Mouse (Mus musculus) monocyte, adult 5-6 weeks (primary cell): ENCODE measurements around the gene Ctrb1. TPM values are rescaled to one million over a fixed set of nuclear protein-coding genes. Genes with fewer than 3 reads are reported as not detected.
"Not testable (repeated sequence)": the region's sequence is repeated elsewhere in the genome, so short reads cannot be mapped to it uniquely, and the experiment has no call there.

Source experiments
- ATAC-seq: fragments of 153-309, 156-312 bp; replicated peaks from 2 replicates; pipeline ENCODE4 v1.8.0; 2017; ENCODE audit warnings: mild to moderate bottlenecking; ENCODE audit not compliant: low TSS enrichment, insufficient number of reproducible peaks, severe bottlenecking, poor library complexity, low FRiP score
- total RNA-seq: library from RNA; stranded (forward); fragments of 200-1000, 200-491, 200-594 nt; gene quantifications from 3 replicates; pipeline ENCODE4 v1.2.3, GENCODE M21; 2017

Ctrb1 gene
- total RNA-seq, 1 experiment from 2014 or later, result not detected

DNA sequence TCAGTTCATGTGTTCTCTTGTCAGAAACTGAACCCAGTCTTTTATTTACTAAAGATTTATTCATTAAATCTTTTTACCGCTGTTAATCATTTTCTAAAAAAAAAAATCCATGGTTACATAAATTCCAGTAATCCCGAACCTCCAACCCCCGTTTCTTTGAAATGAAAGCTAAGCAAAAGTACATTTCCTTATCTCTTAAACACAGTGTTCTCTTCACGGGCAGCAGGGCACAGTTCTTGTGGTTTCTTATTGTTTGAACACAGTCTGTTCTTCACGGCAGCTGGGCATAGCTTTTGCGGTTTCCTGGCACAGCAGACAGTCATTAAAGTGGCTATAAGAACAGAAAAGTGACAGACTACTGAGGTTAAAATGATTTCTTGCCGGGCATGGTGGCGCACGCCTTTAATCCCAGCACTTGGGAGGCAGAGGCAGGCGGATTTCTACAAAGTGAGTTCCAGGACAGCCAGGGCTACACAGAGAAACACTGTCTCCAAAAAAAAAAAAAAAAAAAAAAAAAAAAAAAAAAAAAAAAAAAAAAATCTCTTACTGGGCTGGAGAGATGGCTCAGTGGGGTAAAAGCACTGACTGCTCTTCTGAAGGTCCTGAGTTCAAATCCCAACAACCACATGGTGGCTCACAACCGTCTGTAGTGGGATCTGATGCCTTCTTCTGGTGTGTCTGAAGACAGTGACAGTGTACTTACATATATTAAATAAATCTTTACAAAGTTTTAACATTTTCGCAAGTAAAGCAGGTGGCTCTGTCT, 46.3 kb downstream of the Ctrb1 start:
- ATAC-seq, result not testable (repeated sequence)

DNA sequence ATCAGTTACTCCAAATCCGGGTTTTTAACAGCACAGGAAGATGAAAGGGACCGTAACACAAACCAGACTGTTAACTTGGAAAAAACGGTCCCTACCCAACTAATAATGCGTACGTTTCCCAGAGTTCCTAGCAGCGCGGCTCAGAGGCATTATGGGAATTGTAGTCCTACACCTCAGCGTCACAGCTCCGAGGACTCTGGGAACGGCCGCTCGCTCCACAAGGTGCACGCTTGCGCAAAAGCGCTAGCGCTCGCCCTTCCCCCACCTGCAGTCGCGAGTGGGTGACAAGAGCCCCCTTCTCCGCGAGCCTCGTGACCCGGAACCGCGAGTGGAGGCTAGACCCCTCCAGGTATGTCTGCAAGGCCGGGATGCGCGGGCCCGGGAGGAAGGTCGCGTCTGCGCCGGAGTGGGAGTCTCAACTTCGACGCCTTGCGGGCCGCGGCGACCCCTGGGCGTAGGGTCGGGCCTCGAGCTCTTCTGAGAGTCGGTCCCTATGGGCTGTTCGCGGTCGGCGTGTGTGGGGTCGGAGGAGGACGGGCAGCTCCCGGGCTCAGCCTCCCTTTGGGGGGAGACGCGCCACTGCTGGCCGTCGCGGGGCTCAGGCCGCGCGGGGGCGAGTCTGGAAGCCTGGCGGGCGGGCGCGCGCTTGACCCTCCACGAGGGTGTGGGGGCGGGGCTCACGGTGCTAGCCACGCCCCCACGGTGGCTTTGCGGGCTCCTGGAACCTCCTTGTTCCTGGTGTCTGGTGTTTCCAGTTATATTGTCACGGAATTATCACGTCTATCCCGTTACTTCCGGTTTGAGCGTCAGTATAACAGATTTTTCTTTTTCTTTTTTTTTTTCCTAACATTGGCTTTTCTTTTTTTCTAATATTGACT, 47.3 kb downstream of the Ctrb1 start, which contains the start of gene Zfp1:
Gene Zfp1, plus strand, starts transcription at position 138 of the 878 bp plus-strand sequence.
- ATAC-seq, result peak; percentile 95

DNA sequence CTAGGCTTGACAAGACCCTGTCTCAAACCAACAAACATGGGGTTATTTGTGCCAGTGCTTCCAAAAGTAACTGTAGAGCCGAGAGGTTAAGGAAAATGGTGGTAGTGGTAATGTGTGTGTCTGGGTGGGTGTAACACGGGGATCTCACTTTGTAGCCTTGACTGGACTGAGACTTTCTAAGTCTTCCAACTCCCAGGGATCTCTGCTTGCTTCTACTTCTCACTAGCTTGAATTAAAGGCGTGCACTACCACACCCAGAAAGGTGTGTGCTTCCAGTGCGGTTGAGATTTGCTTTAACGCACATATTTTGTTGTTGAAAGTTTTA, 47.9 kb downstream of the Ctrb1 start:
- ATAC-seq, result no peak

DNA sequence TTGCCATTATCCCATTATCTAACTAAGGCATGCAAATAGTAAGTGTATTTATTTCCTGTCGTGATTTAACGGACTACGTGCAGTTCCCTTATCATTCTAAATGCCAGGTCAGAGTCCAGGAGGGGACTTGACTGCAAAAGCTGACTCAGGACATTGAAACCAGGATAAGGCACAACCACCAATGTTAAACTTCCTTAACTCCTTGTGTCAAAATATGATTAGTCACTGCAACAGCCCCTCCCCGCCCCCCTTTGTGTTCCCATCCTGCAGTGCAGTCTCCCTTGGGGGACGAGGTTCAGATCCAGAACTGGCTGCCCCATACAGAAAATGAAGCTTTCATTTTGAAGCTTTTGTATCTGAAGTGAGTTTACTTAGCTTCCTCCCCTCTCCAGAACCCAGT, 48.3 kb downstream of the Ctrb1 start:
- ATAC-seq, result no peak

DNA sequence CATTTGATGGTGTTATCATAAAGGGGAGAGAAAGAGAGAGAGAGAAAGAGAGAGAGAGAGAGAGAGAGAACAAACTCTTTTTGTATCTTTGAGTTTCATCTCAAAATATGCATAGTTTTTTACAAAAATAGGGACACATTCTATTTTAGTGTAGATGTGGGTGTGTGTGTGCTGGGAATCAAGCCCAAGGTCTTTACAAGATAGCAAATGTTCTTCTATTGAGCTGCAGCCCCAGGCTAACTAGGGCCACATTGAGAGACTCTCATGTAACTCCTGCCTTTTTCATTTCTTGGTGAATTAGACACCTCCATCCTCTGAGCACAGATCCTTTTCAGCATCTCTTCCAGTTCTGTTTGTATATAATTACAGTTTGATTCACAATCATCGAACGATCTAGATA, 49.7 kb downstream of the Ctrb1 start:
- no peak for ATAC-seq

DNA sequence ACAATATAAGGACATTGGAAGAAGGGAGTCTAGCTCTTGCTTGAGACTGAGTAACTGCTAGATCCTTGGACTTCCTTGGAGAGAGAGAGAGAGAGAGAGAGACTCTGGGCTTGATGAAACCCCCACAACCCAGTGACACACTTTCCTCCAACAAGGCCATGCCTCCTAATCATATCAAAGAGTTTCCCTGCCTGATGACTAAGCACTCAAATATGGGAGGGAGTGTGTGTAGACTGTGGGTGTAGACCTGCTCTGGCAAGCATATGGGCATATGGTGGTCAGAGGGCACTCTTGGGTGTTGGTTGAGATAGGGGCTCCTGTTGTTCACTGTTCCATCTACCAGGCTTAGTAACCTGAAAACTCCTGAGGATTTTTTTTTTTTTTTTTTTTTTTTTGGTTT, 52.7 kb downstream of the Ctrb1 start:
- no peak for ATAC-seq

Other genes with a start within 250 kb of the Ctrb1 start
- gene Wdr59, start 168.9 kb downstream of the Ctrb1 start, total RNA-seq, result 2.0 to 3.9 TPM (median 2.7 TPM) in 3 replicates
- 25.0 to 32.6 TPM (median 27.0 TPM) in 3 replicates for gene Znrf1, start 154.9 kb downstream of the Ctrb1 start, total RNA-seq
- not detected in 3 replicates for gene Ldhd, start 60.6 kb downstream of the Ctrb1 start, total RNA-seq
- 7.6 to 11.8 TPM (median 9.6 TPM) in 3 replicates for gene Zfp1, start 47.6 kb downstream of the Ctrb1 start, total RNA-seq
- gene Bcar1, start 52.8 kb upstream of the Ctrb1 start, total RNA-seq, result not detected in 3 replicates
- 135 to 169 TPM (median 155 TPM) in 3 replicates for gene Cfdp1, start 163.3 kb upstream of the Ctrb1 start, total RNA-seq
- 0.95 to 2.5 TPM (median 1.6 TPM) in 3 replicates for gene Tmem170, start 185.7 kb upstream of the Ctrb1 start, total RNA-seq
- gene Chst5, start 219.4 kb upstream of the Ctrb1 start, total RNA-seq, result not detected in 3 replicates
- gene Tmem231, start 242.9 kb upstream of the Ctrb1 start, total RNA-seq, result 0.29 to 0.32 TPM in 2 of 3 replicates, not detected in the other
- 85.9 to 92.1 TPM (median 87.1 TPM) in 3 replicates for gene Gabarapl2, start 249.7 kb upstream of the Ctrb1 start, total RNA-seq